Mouse (Mus musculus) stomach, postnatal 0 days (tissue): ENCODE measurements around the gene Opn3.

ENCODE experiments used
- CTCF ChIP-seq: IDR thresholded peaks from 2 replicates; pipeline ENCODE4 v1.5.1; 2016; ENCODE audit warnings: antibody characterized with exemption, low read depth, mild to moderate bottlenecking, moderate library complexity
- EP300 ChIP-seq: optimal IDR thresholded peaks from 2 replicates; pipeline ENCODE3; 2016; ENCODE audit warnings: antibody characterized with exemption

DNA sequence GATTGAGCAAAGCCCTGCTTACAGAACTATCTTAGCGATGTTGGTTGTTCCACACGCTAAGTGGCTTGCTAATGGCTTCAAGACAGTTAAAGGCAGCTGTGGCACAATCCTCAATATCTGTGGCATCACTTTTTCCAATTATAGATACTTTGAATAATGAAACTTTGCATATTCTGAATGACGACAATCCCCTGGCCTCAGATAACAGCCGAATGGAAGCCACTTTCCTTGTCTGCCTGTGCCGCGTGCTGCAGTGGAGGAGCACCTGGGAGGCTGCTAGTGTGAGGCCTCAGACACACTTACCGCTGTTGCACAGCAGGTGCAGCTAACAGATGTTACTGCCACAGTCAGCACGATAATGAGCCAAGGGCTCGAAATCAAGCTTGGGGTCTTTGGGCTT, 77.6 kb downstream of the Opn3 start:
- no peak for TF ChIP-seq CTCF
- TF ChIP-seq EP300, result no peak
